Mouse (Mus musculus) olfactory bulb, adult 2 months (tissue): ENCODE measurements at regions not wholly inside any gene's neighbourhood (a gene's known extent, or its start where the extent isn't known, plus 50 kb on each side); places are given as distances from the start of the nearest gene placed in this dataset.

Source experiments
- H3K27ac ChIP-seq: fragments of 200-500 bp; 2 replicates; pipeline ENCODE4 v1.5.1; 2012; ENCODE audit warnings: low read depth, low read length; ENCODE audit not compliant: insufficient read depth
- H3K4me1 ChIP-seq: fragments of 200-500 bp; 2 replicates; pipeline ENCODE4 v1.6.1; 2012; ENCODE audit warnings: low read length; ENCODE audit not compliant: control insufficient read depth, insufficient read depth
- H3K4me3 ChIP-seq: fragments of 200-500 bp; 2 replicates; pipeline ENCODE4 v1.5.1; 2012; ENCODE audit warnings: mild to moderate bottlenecking, low read depth, low read length, moderate library complexity; ENCODE audit not compliant: insufficient read depth
- CTCF ChIP-seq: fragments of 200-500 bp; IDR thresholded peaks from 2 replicates; pipeline ENCODE4 v1.5.1; 2012; ENCODE audit warnings: low read depth, mild to moderate bottlenecking, low read length, moderate library complexity; ENCODE audit not compliant: insufficient read depth
- POLR2A ChIP-seq: fragments of 200-500 bp; IDR thresholded peaks from 2 replicates; pipeline ENCODE4 v1.6.1; 2012; ENCODE audit warnings: mild to moderate bottlenecking, low read depth, low read length, moderate library complexity; ENCODE audit not compliant: insufficient read depth
- WGBS: fragments of 180-500 bp; shearing (Covaris S2); methylation state at CpG from one replicate; pipeline ENCODE4 v1.1.7; 2018; 5-methylcytosine and 5-hydroxymethylcytosine counted together

- WGBS = 49% methylated on average over 12 of the region's 12 CpGs
- no peak overlapping the region for H3K4me3 ChIP-seq
- peaks cover 14% of the 10 kb centered on the region for H3K4me1 ChIP-seq
- no peak overlapping the region for H3K27ac ChIP-seq
- no peak for TF ChIP-seq POLR2A
- no peak for TF ChIP-seq CTCF
Measured at GRCm38 (mm10) chr9:120628794-120629560, 57.7 kb downstream of the Rpl14 start.

GRCm38 (mm10) chr9:120629609-120630008, 58.4 kb downstream of the Rpl14 start:
- WGBS = 73% methylated on average over 11 of the region's 11 CpGs
- no peak overlapping the region for H3K27ac ChIP-seq
- H3K4me3 ChIP-seq = no peak overlapping the region
- TF ChIP-seq CTCF = no peak
- no peak for TF ChIP-seq POLR2A
- peaks cover 14% of the 10 kb centered on the region for H3K4me1 ChIP-seq

GRCm38 (mm10) chr9:120632821-120633220, 61.6 kb downstream of the Rpl14 start:
- WGBS = 34% methylated on average over 10 of the region's 10 CpGs
- H3K27ac ChIP-seq = no peak overlapping the region
- peaks cover 14% of the 10 kb centered on the region for H3K4me1 ChIP-seq
- TF ChIP-seq POLR2A (no peak), CTCF (no peak)
- no peak overlapping the region for H3K4me3 ChIP-seq

GRCm38 (mm10) chr9:120642656-120643055, 71.4 kb downstream of the Rpl14 start:
- no peaks in the 10 kb centered on the region for H3K4me1 ChIP-seq
- 88% methylated on average over 4 of the region's 4 CpGs for WGBS
- no peak overlapping the region for H3K4me3 ChIP-seq
- H3K27ac ChIP-seq = no peak overlapping the region
- no peak for TF ChIP-seq POLR2A
- no peak for TF ChIP-seq CTCF

- TF ChIP-seq POLR2A (no peak), CTCF (no peak)
- Histone ChIP-seq H3K4me1 (no peaks in the 10 kb centered on the region), H3K4me3 (no peak overlapping the region), H3K27ac (no peak overlapping the region)
- WGBS = 92% methylated on average over 3 of the region's 3 CpGs
Measured at GRCm38 (mm10) chr9:120643371-120643770, 72.1 kb downstream of the Rpl14 start.

- no peak for TF ChIP-seq CTCF
- TF ChIP-seq POLR2A = no peak
- no peak overlapping the region for H3K4me3 ChIP-seq
- H3K4me1 ChIP-seq = no peaks in the 10 kb centered on the region
- no peak overlapping the region for H3K27ac ChIP-seq
- WGBS = 99% methylated on average over 10 of the region's 10 CpGs
Measured at GRCm38 (mm10) chr9:120645776-120646175, 74.5 kb downstream of the Rpl14 start.

GRCm38 (mm10) chr9:120646806-120647667, 75.8 kb downstream of the Rpl14 start:
- Histone ChIP-seq H3K27ac (no peak overlapping the region), H3K4me3 (no peak overlapping the region), H3K4me1 (no peaks in the 10 kb centered on the region)
- TF ChIP-seq POLR2A (no peak), CTCF (no peak)
- 79% methylated on average over 10 of the region's 10 CpGs for WGBS

GRCm38 (mm10) chr9:120647668-120647955, 76.4 kb downstream of the Rpl14 start:
- TF ChIP-seq POLR2A (no peak), CTCF (no peak)
- Histone ChIP-seq H3K4me3 (no peak overlapping the region), H3K27ac (no peak overlapping the region), H3K4me1 (no peaks in the 10 kb centered on the region)
- WGBS = 84% methylated on average over 7 of the region's 7 CpGs

GRCm38 (mm10) chr9:120652733-120653132, 81.5 kb downstream of the Rpl14 start:
- no peaks in the 10 kb centered on the region for H3K4me1 ChIP-seq
- 86% methylated on average over 14 of the region's 14 CpGs for WGBS
- TF ChIP-seq POLR2A (no peak), CTCF (no peak)
- H3K4me3 ChIP-seq = no peak overlapping the region
- H3K27ac ChIP-seq = no peak overlapping the region

- whole genome bisulfite sequencing = 68% methylated on average over 5 of the region's 5 CpGs
Measured at GRCm38 (mm10) chr9:120653170-120653569, 81.9 kb downstream of the Rpl14 start.

More at GRCm38 (mm10) chr9:120653170-120653569, 81.9 kb downstream of the Rpl14 start:
- H3K4me3 ChIP-seq = no peak overlapping the region
- no peaks in the 10 kb centered on the region for H3K4me1 ChIP-seq
- no peak for TF ChIP-seq CTCF
- TF ChIP-seq POLR2A = no peak
- H3K27ac ChIP-seq = no peak overlapping the region
